Mouse (Mus musculus): ENCODE measurements at regions not wholly inside any gene's neighbourhood (a gene's known extent, or its start where the extent isn't known, plus 50 kb on each side); places are given as distances from the start of the nearest gene placed in this dataset.

DNA sequence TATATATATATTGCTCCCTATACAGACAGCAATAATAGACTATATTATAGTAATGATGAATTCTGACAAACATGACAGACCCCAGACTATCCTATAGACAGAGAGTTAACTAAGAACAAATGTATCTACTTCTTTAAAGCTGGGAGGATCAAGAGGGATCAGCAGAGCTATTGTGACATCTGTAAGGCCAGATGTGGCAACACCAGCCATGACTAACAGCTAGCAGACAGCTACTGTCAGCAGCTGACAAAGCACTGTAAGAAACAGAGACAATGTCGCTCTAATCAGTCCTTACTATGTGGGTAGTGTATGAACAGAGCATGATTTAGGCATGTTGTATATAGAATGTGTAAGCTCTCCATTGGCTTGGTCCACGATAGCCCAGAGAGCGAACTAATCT is 253.8 kb upstream of the Fshr start:
- TF ChIP-seq CHD2 (IDR thresholded peaks at IDR 0.05; ENCODE audit: low read depth, low read length) (no peak), MAFK (IDR thresholded peaks at IDR 0.05; ENCODE audit: insufficient read depth, low read depth, low read length) (no peak), ZNF384 (IDR thresholded peaks at IDR 0.05; ENCODE audit: low read depth, low read length) (no peak), HCFC1 (IDR thresholded peaks at IDR 0.05; ENCODE audit: borderline replicate concordance, insufficient read depth, low read length) (no peak), ZC3H11A (IDR thresholded peaks at IDR 0.05; ENCODE audit: borderline replicate concordance, low read depth, low read length) (no peak)
